Comparison of ENCODE assay signal across 8 mouse cellular contexts in the genomic region with DNA sequence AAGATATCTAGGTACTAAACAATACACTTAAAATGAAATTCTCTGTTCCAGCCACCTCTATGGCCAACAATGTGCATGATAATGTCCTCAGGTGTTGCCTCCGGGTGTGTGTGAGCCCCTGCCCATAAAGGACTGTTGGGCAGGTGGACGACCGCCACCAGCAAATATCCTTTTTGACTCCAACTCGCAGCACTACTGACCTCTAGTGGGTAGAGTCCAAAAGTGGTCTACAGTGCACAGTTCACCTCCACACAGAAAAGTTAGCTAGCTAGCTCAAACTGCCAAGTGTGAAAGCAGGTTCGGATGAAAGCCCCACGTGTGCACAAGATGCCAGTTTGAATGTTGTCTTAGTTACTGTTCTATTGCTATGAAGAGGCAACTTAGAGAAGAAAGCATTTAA. TPM values are rescaled to one million over a fixed set of nuclear protein-coding genes. Genes with fewer than 3 reads are reported as not detected.
A peak's percentile ranks its signal among the peaks of the same experiment; 100 is the strongest.
DNase-seq lines count a peak whose midpoint lies in the region; ATAC-seq and TF ChIP-seq lines count a peak whose summit lies in the region.

No protein-coding gene starts in this region.

- DNase-seq in cerebellum, adult 18-20 months: peak; percentile 34 to 39
- no peak for DNase-seq in cerebellum, adult 11 months
- no peak for DNase-seq in liver, embryonic 11.5 days (ENCODE audit: low spot score)
- peak; percentile 68 for DNase-seq in forebrain, postnatal 0 days
- no peak for DNase-seq in yolk sac, embryonic 10.5 days (ENCODE audit: low spot score)
- no peak for DNase-seq in gastrocnemius, postnatal 25 days

- ATAC-seq in liver, embryonic 11.5 days (replicated peaks; ENCODE audit: low FRiP score): 0 out of 2 replicates have a peak, but pooled peaks have one; percentile 37
- no peak for ATAC-seq in liver, embryonic 12.5 days
- ATAC-seq in forebrain, postnatal 0 days: peak; percentile 28; the same call in 1 of the 2 replicates
- peak; percentile 28; the same call in 1 of the 2 replicates for ATAC-seq in midbrain, embryonic 12.5 days (ENCODE audit: low FRiP score, low read depth)

- H3K9me3 ChIP-seq in liver, embryonic 11.5 days (ENCODE audit: control insufficient read depth, low read length): no peaks in the 10 kb centered on the region
- H3K9me3 ChIP-seq in liver, embryonic 12.5 days (replicated peaks): no peaks in the 10 kb centered on the region
- H3K9me3 ChIP-seq in forebrain, postnatal 0 days (ENCODE audit: low read length): no peaks in the 10 kb centered on the region
- no peaks in the 10 kb centered on the region for H3K9me3 ChIP-seq in midbrain, embryonic 12.5 days

- no peak overlapping the region for H3K4me2 ChIP-seq in liver, embryonic 11.5 days
- H3K4me2 ChIP-seq in liver, embryonic 12.5 days: no peak overlapping the region
- H3K4me2 ChIP-seq in forebrain, postnatal 0 days (ENCODE audit: low read depth): no peak overlapping the region
- H3K4me2 ChIP-seq in midbrain, embryonic 12.5 days (replicated peaks): no peak overlapping the region

- peak; percentile 78 for TF ChIP-seq CTCF in forebrain, postnatal 0 days (IDR thresholded peaks at IDR 0.05; ENCODE audit: low read depth)

- H3K4me1 ChIP-seq in liver, embryonic 11.5 days (replicated peaks; ENCODE audit: control insufficient read depth, insufficient read depth, low read length): 0 out of 2 replicates have a peak, but pooled peaks cover 3% of the 10 kb centered on the region
- H3K4me1 ChIP-seq in liver, embryonic 12.5 days: peaks cover 10% of the 10 kb centered on the region; the same call in 1 of the 2 replicates
- peaks cover 10% of the 10 kb centered on the region for H3K4me1 ChIP-seq in forebrain, postnatal 0 days (ENCODE audit: insufficient read depth)
- peaks cover 28% of the 10 kb centered on the region for H3K4me1 ChIP-seq in midbrain, embryonic 12.5 days

- no peak overlapping the region for H3K27ac ChIP-seq in liver, embryonic 11.5 days (ENCODE audit: low read depth, low read length)
- H3K27ac ChIP-seq in liver, embryonic 12.5 days: no peak overlapping the region
- H3K27ac ChIP-seq in forebrain, postnatal 0 days (ENCODE audit: low read depth, low read length): no peak overlapping the region
- H3K27ac ChIP-seq in midbrain, embryonic 12.5 days (replicated peaks): no peak overlapping the region

- 20% methylated on average over 6 of the region's 6 CpGs for WGBS in liver, embryonic 11.5 days
- WGBS in liver, embryonic 12.5 days (ENCODE audit: insufficient replicate concordance): 14% methylated on average over 6 of the region's 6 CpGs
- WGBS in forebrain, postnatal 0 days: 14% methylated on average over 6 of the region's 6 CpGs
- 21% methylated on average over 6 of the region's 6 CpGs for WGBS in midbrain, embryonic 12.5 days

- H3K9ac ChIP-seq in liver, embryonic 11.5 days (ENCODE audit: low read depth, low read length): no peak overlapping the region
- no peak overlapping the region for H3K9ac ChIP-seq in liver, embryonic 12.5 days
- no peak overlapping the region for H3K9ac ChIP-seq in forebrain, postnatal 0 days
- H3K9ac ChIP-seq in midbrain, embryonic 12.5 days (replicated peaks): no peak overlapping the region

- no peak overlapping the region for H3K4me3 ChIP-seq in liver, embryonic 11.5 days (ENCODE audit: low read depth, low read length)
- H3K4me3 ChIP-seq in liver, embryonic 12.5 days: no peak overlapping the region
- H3K4me3 ChIP-seq in forebrain, postnatal 0 days (ENCODE audit: low read depth, low read length): no peak overlapping the region
- H3K4me3 ChIP-seq in midbrain, embryonic 12.5 days: no peak overlapping the region

- peaks cover 65% of the 10 kb centered on the region for H3K27me3 ChIP-seq in liver, embryonic 11.5 days (replicated peaks; ENCODE audit: control insufficient read depth, insufficient read depth, low read length)
- peaks cover 93% of the 10 kb centered on the region for H3K27me3 ChIP-seq in liver, embryonic 12.5 days (replicated peaks)
- peaks cover 15% of the 10 kb centered on the region for H3K27me3 ChIP-seq in forebrain, postnatal 0 days (ENCODE audit: insufficient read depth, low read length)
- H3K27me3 ChIP-seq in midbrain, embryonic 12.5 days: peaks cover 84% of the 10 kb centered on the region

- no peaks in the 10 kb centered on the region for H3K36me3 ChIP-seq in liver, embryonic 11.5 days (ENCODE audit: control insufficient read depth, insufficient read depth, low read length)
- no peaks in the 10 kb centered on the region for H3K36me3 ChIP-seq in liver, embryonic 12.5 days
- H3K36me3 ChIP-seq in forebrain, postnatal 0 days (ENCODE audit: insufficient read depth): no peaks in the 10 kb centered on the region
- no peaks in the 10 kb centered on the region for H3K36me3 ChIP-seq in midbrain, embryonic 12.5 days

RNA-seq across cellular contexts. Expression of a gene that starts 48.2 kb away (rescaled TPM):
- polyA plus RNA-seq in liver, embryonic 11.5 days (2014; fragmentation: Nextera tagmentation; extraction: Ambion mirVana): 278 and 320 TPM in 2 replicates
- 184 and 189 TPM in 2 replicates for polyA plus RNA-seq in liver, embryonic 12.5 days (2016; fragmentation: Nextera tagmentation; extraction: Ambion mirVana)
- total RNA-seq in forebrain, postnatal 0 days (2014; rRNA removed): 64.2 and 64.3 TPM in 2 replicates
- 64.6 and 74.4 TPM in 2 replicates for polyA plus RNA-seq in forebrain, postnatal 0 days (2015; fragmentation: Nextera tagmentation; extraction: Ambion mirVana)
- polyA plus RNA-seq in midbrain, embryonic 12.5 days (2016; fragmentation: Nextera tagmentation; extraction: Ambion mirVana): 91.9 and 102 TPM in 2 replicates
- 10 to 100 TPM; 37.8 to 39.2 TPM for total RNA-seq in gastrocnemius, postnatal 25 days (2021)

RNA-seq across cellular contexts. Expression of a gene that starts 49.1 kb away (rescaled TPM):
- polyA plus RNA-seq in liver, embryonic 11.5 days (2014; fragmentation: Nextera tagmentation; extraction: Ambion mirVana): 5.3 and 6.2 TPM in 2 replicates
- 2.9 and 3.0 TPM in 2 replicates for polyA plus RNA-seq in liver, embryonic 12.5 days (2016; fragmentation: Nextera tagmentation; extraction: Ambion mirVana)
- 21.7 and 29.3 TPM in 2 replicates for total RNA-seq in forebrain, postnatal 0 days (2014; rRNA removed)
- polyA plus RNA-seq in forebrain, postnatal 0 days (2015; fragmentation: Nextera tagmentation; extraction: Ambion mirVana): 4.5 and 4.9 TPM in 2 replicates
- polyA plus RNA-seq in midbrain, embryonic 12.5 days (2016; fragmentation: Nextera tagmentation; extraction: Ambion mirVana): 6.7 TPM in 2 replicates
- 1 to 10 TPM; 6.0 to 6.2 TPM for total RNA-seq in gastrocnemius, postnatal 25 days (2021)

Comparison
In these comparisons a context has a peak if more than half of its experiments do, and no peak if none do; other contexts are left out.
1. DNase-seq: peak in cerebellum, adult 18-20 months (2 of 2) and forebrain, postnatal 0 days (single experiment); none in cerebellum, adult 11 months (single experiment), liver, embryonic 11.5 days (single experiment), yolk sac, embryonic 10.5 days (single experiment) and gastrocnemius, postnatal 25 days (single experiment).